Mouse (Mus musculus) thymus, postnatal 36 days (tissue): ENCODE results near the gene Rnf130.

Experiments
- DNase-seq, 2 experiments: peaks; one replicate each; pipeline ENCODE4 v3.0.0; 2022; ENCODE audit warnings: mixed read lengths in 2 of 2

Gene Rnf130

DNA sequence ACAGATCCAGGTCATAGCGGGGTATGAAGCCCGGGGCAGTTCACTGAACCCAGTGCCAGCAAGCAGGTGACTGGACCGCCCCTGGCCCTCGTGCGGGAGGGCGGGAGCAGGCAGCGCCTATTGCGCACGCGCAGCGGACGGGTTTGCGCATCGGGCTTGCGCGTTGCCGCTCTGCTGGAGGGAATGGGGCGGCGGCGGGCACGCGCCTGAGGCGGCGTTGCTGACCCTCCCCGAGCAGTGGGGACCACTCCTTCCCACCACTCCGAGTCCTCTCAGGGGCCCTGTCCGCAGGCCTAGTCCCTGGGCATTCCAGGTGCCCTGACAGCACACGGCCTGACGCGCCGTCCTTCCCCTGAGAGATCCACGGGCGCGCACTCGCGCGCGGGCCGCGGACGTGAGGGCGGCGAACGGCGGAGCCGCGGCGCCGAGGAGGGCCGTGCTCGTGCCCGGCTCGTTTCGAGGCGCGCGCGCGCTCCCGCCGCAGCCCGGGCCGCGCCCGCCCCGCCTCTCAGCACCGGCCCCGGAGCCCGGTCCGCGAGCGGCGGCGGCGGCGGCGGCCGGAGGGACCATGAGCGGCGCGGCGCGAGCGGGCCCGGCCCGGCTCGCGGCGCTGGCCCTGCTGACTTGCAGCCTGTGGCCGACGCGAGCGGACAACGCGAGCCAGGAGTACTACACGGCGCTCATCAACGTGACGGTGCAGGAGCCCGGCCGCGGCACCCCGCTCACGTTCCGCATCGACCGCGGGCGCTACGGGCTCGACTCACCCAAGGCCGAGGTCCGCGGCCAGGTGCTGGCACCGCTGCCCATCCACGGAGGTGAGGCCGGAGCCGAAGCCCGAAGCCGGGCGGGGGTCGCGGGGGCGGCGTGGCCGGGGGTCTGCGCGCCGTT, at the start of gene Rnf130:
Gene Rnf130 (plus strand): TSS at position 514 of the 888 bp plus-strand sequence.
- peak; percentile 94 for DNase-seq

- DNase-seq = no peak
Observed at GRCm38 (mm10) chr11:49977963-49978568, 47.1 kb upstream of the Rnf130 start.

DNA sequence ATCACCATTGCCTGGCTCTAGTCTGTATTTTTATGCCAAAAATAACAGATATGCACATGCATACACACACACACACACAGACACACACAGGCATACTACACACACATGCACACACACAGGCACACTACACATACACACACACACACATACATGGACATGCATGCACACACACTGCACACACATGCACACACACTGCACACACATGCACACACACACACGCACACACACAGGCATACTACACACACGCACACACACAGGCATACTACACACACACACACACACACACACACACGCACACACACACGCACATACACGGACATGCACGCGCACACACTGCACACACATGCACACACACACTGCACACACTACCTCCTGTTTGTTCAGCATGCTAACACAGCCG, 46.2 kb upstream of the Rnf130 start:
- no peak for DNase-seq

- no peak for DNase-seq
Observed at GRCm38 (mm10) chr11:49980681-49981235, 44.4 kb upstream of the Rnf130 start.

DNA sequence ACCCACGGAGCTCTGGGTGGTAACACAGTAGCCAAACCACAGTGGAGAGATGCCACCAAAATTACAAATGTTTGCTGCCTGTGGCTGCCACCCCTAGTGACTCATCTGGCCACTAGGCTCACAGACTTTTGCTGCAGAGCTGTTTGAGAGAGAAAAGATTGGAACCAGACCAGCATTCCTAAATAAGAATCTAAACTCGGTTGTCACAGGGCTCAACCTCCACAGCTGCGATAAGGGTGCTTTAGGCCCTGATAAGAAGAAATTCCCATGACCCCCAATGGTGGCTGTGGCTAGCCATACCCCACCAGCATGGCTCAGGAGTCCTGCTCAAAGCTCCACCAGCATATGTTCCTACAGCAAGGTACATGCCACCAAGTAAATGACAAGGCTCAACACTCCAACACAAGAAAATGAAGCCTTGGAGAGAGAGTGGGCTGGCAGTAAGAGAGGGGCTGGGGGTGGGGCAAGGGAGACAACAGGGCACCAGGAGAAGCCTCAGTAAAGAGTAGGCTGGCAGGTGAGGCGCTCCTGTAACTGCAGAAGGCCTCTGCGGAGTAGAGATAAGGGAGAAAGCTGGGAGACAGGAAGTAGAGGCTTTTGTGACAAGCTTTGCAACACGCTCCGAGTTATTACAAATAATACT, 43.7 kb upstream of the Rnf130 start:
- no peak for DNase-seq

DNA sequence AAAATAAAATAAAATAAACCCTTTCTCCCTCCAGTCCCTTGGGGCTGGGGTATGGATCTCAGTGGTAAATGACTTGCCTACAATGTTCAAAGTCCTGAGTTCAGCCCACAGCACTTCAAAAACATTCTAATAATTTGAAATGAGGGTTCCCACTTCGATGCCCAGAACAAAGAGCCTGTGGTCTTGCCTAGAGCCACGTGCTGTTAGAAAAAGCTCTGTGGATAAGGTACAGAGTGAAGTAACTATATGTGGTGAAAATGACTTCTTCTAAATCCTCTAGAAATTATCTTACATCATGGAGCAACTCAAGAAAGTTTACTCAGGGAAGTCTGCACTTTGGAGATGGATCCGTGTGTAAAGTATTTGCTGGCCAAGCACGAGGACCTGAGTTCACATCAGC, 43.1 kb upstream of the Rnf130 start:
- no peak for DNase-seq

DNA sequence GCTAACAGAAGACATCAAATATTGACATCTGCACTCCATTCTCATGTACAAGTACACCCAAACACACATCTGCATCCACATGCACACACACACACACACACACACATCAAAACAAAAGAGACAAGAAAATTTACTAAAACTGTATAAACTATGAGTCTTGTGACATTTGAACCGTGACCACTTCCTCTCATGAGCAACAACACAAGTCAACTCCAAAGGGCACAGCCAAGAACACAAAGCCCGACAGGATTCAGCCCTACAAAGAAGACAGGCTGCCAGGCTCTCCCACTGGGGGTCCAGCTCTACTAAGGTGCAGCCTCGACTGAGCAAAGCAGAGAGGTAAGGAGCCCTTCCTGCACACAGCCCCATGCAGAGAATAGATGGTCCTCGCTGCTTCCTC, 42.3 kb upstream of the Rnf130 start:
- peak; percentile 8 to 20 for DNase-seq

GRCm38 (mm10) chr11:49983875-49984552, 41.1 kb upstream of the Rnf130 start:
- DNase-seq = no peak

DNA sequence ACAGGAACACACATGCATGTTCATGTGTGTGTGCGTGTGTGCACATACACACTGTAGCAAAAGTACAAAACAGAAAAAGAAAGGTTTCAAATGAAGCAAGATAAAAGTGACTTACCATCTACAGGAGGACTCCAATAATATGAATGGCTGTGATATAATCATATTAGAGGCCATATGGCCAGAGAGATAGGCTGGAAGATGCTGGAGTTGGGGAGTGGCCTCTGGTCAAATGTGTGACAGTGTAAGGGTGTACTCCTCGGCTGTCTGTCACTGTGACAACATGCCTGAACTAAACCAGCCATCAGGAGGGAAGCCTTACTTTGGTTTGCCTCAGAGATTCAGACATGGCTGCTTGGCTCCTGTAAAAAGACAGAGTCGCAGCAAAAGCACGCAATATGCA, 40.1 kb upstream of the Rnf130 start:
- no peak for DNase-seq

GRCm38 (mm10) chr11:49986277-49987036, 38.7 kb upstream of the Rnf130 start:
- DNase-seq = peak; percentile 30 to 33

DNA sequence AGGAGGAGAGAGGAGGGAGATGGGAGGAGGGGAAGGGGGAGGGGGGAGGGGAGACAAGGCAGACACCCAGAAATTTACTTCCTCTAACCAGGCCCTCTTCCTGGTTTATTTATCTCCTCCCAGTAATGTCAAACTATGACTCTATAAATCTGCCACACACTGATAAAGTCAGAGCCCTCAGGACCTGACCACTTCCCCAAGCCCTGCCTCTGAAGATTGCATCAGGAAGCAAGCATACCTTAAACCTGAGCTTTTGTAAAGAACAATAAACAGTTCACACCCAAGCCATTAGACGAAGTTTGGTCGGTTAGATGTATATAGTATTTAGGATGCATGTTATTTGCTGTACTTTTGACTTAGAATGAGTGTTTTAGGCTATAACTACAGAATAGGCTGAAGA, 30.6 kb upstream of the Rnf130 start:
- no peak for DNase-seq

GRCm38 (mm10) chr11:49996398-49996797, 28.7 kb upstream of the Rnf130 start:
- DNase-seq = no peak

DNA sequence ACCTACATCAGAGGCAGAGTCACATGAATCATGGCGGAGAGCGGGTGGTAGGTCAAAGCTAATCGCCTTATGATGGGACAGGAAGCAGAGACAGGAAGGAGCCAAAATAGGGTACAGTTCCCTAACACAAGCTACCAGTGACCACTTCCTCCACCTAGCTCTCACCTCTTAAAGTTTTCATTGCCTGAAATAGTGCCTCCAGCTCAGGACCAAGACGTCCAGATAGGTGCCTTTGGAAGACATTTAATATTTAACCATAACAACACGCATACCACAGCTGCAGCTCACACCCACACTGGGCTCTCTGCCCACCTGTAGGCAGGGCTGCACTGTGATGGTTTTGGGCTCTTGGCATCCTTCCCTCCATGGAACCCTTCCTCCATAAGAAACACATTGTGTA, 27.8 kb upstream of the Rnf130 start:
- DNase-seq = no peak

GRCm38 (mm10) chr11:50002853-50003252, 22.3 kb upstream of the Rnf130 start:
- no peak for DNase-seq

DNA sequence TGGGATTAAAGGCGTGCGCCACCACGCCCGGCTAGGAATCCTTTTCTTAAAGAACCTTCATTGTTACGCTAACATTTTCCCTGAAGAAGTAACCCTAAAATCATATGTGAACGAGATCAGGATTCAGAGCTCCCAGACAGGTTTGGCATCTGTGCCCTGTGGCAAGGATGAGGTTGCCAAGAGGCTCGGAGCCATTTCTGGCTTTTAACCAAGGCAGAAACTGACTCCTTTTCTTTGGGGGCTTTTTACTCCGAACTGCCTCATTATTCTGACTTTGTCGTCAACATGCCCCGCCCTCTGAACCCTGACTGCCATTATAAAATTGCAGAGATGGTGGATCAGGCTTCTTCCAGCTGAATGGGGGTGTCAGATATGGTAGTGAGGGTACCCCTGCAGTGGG, 17.4 kb upstream of the Rnf130 start:
- no peak for DNase-seq

- no peak for DNase-seq
Observed at GRCm38 (mm10) chr11:50008231-50008630, 16.9 kb upstream of the Rnf130 start.

GRCm38 (mm10) chr11:50013016-50013415, 12.1 kb upstream of the Rnf130 start:
- DNase-seq = no peak

DNA sequence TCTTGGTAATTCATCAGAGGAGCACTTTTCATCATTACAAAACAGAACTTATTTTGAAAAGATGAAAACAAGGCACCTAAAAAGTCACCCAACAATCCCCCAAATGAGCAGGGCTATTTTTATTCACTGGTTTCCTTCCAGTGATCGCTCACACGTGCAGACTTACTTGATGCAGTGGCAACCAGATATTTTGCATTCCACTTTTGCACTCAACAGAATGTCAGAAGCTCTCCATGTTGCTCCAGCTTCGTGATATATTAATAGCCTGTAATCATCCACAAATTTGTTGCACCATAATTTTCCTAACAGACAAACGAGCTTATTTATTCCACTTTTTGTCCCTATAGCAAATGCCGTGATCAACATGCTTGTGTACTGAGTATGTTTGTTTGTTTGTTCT, 8.6 kb upstream of the Rnf130 start:
- no peak for DNase-seq

GRCm38 (mm10) chr11:50017511-50017910, 7.6 kb upstream of the Rnf130 start:
- DNase-seq = peak in 1 of 2 experiments; percentile 13

DNA sequence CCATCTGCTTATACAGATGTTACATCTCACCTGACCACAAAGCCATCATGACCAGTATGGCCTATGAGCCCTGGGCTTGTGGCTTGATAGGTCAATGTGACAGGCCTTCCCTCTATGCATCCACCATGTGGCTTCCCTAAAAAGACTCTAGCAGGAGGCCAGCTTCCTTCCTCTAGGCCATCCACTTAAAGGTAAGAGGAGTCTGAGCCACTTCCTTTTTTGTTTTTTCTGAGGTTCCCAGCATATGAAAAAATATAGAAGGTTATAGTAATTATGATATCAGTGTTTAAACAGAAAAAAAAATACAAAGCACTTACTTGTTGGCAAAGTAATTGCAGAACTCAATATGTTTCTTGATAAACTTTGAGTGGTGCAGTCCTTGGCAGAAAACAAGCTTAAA, 6.3 kb upstream of the Rnf130 start:
- no peak for DNase-seq

- DNase-seq = no peak
Observed at GRCm38 (mm10) chr11:50022085-50022484, 3.1 kb upstream of the Rnf130 start.

- DNase-seq = no peak
Observed at GRCm38 (mm10) chr11:50024445-50024832, 707 bp upstream of the Rnf130 start.
